Mouse (Mus musculus) natural killer cell, adult 2 months (primary cell): ENCODE measurements around the gene Rsrc1.

Experiments used
- DNase-seq, 2 experiments: peaks; one replicate each; pipeline ENCODE4 v3.0.0; 2022; ENCODE audit warnings: low spot score in 2 of 2

Gene Rsrc1

GRCm38 (mm10) chr3:67280247-67280646 is 299.1 kb downstream of the Rsrc1 start:
- no peak for DNase-seq

- no peak for DNase-seq
These were observed 302.8 kb downstream of the Rsrc1 start for GRCm38 (mm10) chr3:67284039-67284438.

GRCm38 (mm10) chr3:67284848-67285247 is 303.7 kb downstream of the Rsrc1 start:
- no peak for DNase-seq

GRCm38 (mm10) chr3:67288664-67289063 is 307.5 kb downstream of the Rsrc1 start:
- no peak for DNase-seq

- no peak for DNase-seq
These were observed 308.3 kb downstream of the Rsrc1 start for GRCm38 (mm10) chr3:67289482-67289881.

- no peak for DNase-seq
These were observed 327.5 kb downstream of the Rsrc1 start for GRCm38 (mm10) chr3:67308725-67309124.

GRCm38 (mm10) chr3:67309644-67310311 is 328.6 kb downstream of the Rsrc1 start:
- DNase-seq: no peak

GRCm38 (mm10) chr3:67311436-67311835 is 330.2 kb downstream of the Rsrc1 start:
- no peak for DNase-seq

- no peak for DNase-seq
These were observed 341.2 kb downstream of the Rsrc1 start for GRCm38 (mm10) chr3:67322422-67322821.

- no peak for DNase-seq
These were observed 358.4 kb downstream of the Rsrc1 start for GRCm38 (mm10) chr3:67339558-67339957.

GRCm38 (mm10) chr3:67340921-67341320 is 359.7 kb downstream of the Rsrc1 start:
- no peak for DNase-seq

GRCm38 (mm10) chr3:67343004-67343662 is 361.9 kb downstream of the Rsrc1 start:
- no peak for DNase-seq

GRCm38 (mm10) chr3:67344599-67344998 is 363.4 kb downstream of the Rsrc1 start:
- DNase-seq: peak; percentile 18 to 32

GRCm38 (mm10) chr3:67346674-67347073 is 365.5 kb downstream of the Rsrc1 start:
- no peak for DNase-seq

GRCm38 (mm10) chr3:67351406-67352127 is 370.4 kb downstream of the Rsrc1 start:
- DNase-seq: no peak

GRCm38 (mm10) chr3:67352128-67352762 is 371.1 kb downstream of the Rsrc1 start:
- DNase-seq: peak; percentile 16 to 19

GRCm38 (mm10) chr3:67352763-67353149 is 371.6 kb downstream of the Rsrc1 start:
- no peak for DNase-seq

GRCm38 (mm10) chr3:67358376-67358775 is 377.2 kb downstream of the Rsrc1 start:
- no peak for DNase-seq

- DNase-seq: no peak
These were observed 385.1 kb downstream of the Rsrc1 start for GRCm38 (mm10) chr3:67366087-67366892.

- DNase-seq: no peak
These were observed 386.3 kb downstream of the Rsrc1 start for GRCm38 (mm10) chr3:67367481-67367880.

GRCm38 (mm10) chr3:67369407-67370079 is 388.4 kb downstream of the Rsrc1 start:
- DNase-seq: no peak
